Mouse (Mus musculus): ENCODE data around the gene Zfp503.

DNA sequence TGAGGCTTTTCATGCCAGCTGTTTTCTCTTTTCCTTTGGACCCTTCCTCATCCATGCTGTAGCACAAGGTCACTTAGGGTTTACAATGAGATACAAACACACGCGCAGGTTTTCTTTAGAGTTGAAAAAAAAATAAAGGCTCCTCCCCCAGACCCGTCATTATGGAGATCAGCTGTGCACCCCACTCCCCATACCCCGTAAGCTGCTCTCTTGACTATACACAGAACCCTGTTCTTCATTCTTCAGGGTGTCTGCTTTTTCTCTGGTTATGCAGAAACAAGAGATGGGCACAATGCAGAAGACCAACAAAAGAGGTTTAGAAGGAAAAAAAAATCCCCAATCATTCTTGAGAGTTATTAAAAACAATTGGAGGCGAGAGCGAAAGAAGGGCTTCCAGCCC lies 46.9 kb upstream of the Zfp503 start:
- TF ChIP-seq CTCF (IDR thresholded peaks at IDR 0.05; ENCODE audit: low read depth, low read length) = no peak
- TF ChIP-seq POLR2A (IDR thresholded peaks at IDR 0.05; ENCODE audit: borderline replicate concordance, low read depth, low read length) = no peak
